Mouse (Mus musculus): ENCODE measurements around the gene Lpin3. TPM values are rescaled to one million over a fixed set of nuclear protein-coding genes. Genes with fewer than 3 reads are reported as not detected.

The Lpin3 gene
- polyA plus RNA-seq (2015; fragmentation: Illumina TruSeq; extraction: RNeasy Lipid Tissue Mini Kit (QIAGEN cat#74804); ENCODE audit: insufficient read depth, low replicate concordance): 4.0 TPM

DNA sequence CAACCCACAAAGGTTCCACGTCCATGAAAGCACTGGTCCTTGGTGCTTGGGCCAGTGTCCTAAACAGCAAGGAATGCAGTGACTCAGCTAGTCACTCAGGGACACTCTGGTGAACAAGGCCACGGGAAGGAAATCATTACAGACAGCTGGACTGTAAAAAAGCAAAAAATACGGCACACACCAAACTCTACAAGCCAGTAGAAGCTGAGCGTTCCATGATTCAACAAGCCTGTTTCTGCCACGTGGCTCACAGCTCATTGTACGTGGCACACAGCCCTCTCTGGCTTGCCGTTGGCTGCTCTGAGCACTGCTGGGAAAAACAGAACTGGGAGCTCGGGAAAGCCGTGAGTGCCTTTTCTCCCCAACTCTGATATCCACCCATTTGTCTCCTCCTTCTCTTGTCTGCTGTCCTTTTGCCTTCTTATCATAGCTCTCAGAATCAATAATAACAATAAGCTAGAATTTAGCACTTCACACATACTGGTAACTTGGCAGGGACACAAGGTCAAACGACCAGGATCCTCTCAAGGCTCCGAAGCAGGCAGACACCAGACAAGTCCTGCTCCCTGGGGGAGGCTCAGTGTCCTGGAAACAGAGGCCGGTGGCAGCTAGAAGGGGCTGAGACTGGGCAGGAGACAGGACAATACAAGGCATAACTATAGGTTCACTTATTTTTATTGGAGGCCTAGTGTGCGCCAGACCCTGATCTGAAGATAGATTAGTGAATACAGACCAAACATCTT is at the start of gene Lpin3:
Gene Lpin3, plus strand, starts transcription at position 218 of the 743 bp plus-strand sequence.

DNA sequence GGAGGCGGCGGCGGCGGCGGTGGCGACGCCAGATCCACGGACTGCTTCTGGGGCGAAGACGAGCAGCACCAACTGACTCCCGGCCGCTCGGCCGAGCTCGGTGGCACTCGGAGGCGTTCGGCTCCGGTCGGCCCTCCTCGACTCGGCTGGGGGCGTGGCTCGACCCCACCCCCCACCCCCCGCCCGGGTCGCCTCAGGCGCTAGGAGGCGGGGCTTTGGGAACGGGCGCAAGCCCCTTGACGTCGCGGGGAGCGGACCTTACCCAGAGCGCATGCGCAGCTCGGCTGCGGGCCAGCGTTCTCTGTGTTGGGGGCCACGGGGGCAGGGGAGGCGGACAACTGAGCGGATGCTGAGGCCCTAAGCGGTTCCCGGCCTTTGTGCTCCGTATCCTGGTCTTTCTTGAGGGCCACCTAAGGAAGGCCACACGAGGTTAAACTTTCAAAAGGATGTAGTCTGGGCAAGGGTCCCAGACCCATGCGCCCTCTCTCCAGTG is 7.5 kb upstream of the Lpin3 start, which contains the start of gene Zhx3:
Gene Zhx3, minus strand, starts transcription at position 109 of the 493 bp plus-strand sequence.

DNA sequence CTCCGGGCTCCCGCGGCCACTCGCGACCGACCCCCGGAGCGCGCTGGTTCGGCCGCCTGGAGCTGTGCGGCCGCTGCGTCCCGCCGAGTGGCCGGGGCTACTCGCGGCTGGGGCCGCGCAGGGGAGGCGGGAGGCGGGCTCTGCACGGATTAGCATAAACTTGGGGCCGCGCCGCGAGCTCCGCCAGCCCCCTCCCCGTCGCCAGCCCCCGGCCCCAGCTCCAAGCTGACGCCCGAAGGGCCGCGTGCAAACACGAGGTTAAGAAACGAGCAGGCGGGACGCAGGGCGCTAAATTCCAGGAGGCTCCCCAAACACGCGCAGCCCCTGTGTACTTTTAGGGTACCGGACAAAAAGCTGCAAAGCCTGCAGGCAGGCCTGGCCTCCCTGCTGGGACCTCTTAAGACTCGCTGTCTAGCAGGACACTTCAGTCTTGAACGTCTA is 31.8 kb downstream of the Lpin3 start, which contains the start of gene Emilin3:
Gene Emilin3, minus strand, starts transcription at position 98 of the 441 bp plus-strand sequence.

Other genes starting within 250 kb of the Lpin3 start
- gene Top1, start 234.8 kb upstream of the Lpin3 start, polyA plus RNA-seq (2015; fragmentation: Illumina TruSeq; extraction: RNeasy Lipid Tissue Mini Kit (QIAGEN cat#74804); ENCODE audit: insufficient read depth, low replicate concordance): 115 TPM
- gene Plcg1, start 149.4 kb upstream of the Lpin3 start, polyA plus RNA-seq (2015; fragmentation: Illumina TruSeq; extraction: RNeasy Lipid Tissue Mini Kit (QIAGEN cat#74804); ENCODE audit: insufficient read depth, low replicate concordance): 64.7 TPM
- 4.9 TPM for gene Zhx3, start 7.7 kb upstream of the Lpin3 start, polyA plus RNA-seq (2015; fragmentation: Illumina TruSeq; extraction: RNeasy Lipid Tissue Mini Kit (QIAGEN cat#74804); ENCODE audit: insufficient read depth, low replicate concordance)
- not detected for gene Emilin3, start 31.7 kb downstream of the Lpin3 start, polyA plus RNA-seq (2015; fragmentation: Illumina TruSeq; extraction: RNeasy Lipid Tissue Mini Kit (QIAGEN cat#74804); ENCODE audit: insufficient read depth, low replicate concordance)
- 37.9 TPM for gene Chd6, start 228.4 kb downstream of the Lpin3 start, polyA plus RNA-seq (2015; fragmentation: Illumina TruSeq; extraction: RNeasy Lipid Tissue Mini Kit (QIAGEN cat#74804); ENCODE audit: insufficient read depth, low replicate concordance)